Mouse (Mus musculus) E14TG2a.4 (cell line): ENCODE data around the gene Dysf.

Experiments used
- CTCF ChIP-seq: conservative IDR thresholded peaks from 2 replicates; pipeline ENCODE4 v1.5.1; 2014; ENCODE audit warnings: low read length
- NANOG ChIP-seq: IDR thresholded peaks from 2 replicates; pipeline ENCODE4 v1.6.1; 2014; ENCODE audit warnings: borderline replicate concordance, low read length, mixed read lengths

DNA sequence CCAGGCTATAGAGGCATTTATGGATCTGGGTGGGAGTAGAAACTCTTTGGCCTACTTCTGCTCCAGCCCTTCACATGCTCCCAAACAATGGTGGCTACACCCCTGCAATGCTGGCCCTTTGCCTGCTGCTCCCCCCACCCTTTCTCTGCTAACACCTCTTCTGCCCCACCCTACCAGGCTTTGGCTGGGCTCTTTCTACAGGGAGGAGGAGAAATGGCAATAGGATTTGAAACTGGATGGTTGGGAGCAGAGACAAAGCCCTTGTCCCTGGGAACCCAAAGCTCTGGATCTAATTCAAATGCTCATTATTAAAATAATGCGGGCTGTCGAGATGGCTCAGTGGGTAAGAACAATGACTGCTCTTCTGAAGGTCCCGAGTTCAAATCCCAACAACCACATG lies 72.2 kb downstream of the Dysf start:
- TF ChIP-seq CTCF (no peak), NANOG (no peak)
